Mouse (Mus musculus) frontal cortex, adult 2 months (tissue): ENCODE measurements at regions not wholly inside any gene's neighbourhood (a gene's known extent, or its start where the extent isn't known, plus 50 kb on each side); places are given as distances from the start of the nearest gene placed in this dataset.
A peak's percentile ranks its signal among the peaks of the same experiment; 100 is the strongest.

Experiments used
- DNase-seq, 2 experiments: peaks; one replicate each; pipeline ENCODE4 v3.0.0; 2022; ENCODE audit warnings: low spot score in 1 of 2; ENCODE audit errors: extremely low spot score in 1 of 2

GRCm38 (mm10) chr8:44466409-44467078 lies 468.7 kb upstream of the Fat1 start:
- no peak for DNase-seq

GRCm38 (mm10) chr8:44512876-44513275 lies 422.4 kb upstream of the Fat1 start:
- no peak for DNase-seq

GRCm38 (mm10) chr8:44525915-44526314 lies 409.3 kb upstream of the Fat1 start:
- peak in 1 of 2 experiments; percentile 18 for DNase-seq

- DNase-seq: no peak
Measured at GRCm38 (mm10) chr8:44529696-44530095, 405.6 kb upstream of the Fat1 start.

GRCm38 (mm10) chr8:44548885-44549284 lies 386.4 kb upstream of the Fat1 start:
- DNase-seq: no peak

- no peak for DNase-seq
Measured at GRCm38 (mm10) chr8:44559161-44559560, 376.1 kb upstream of the Fat1 start.

GRCm38 (mm10) chr8:44576314-44576858 lies 358.9 kb upstream of the Fat1 start:
- no peak for DNase-seq

GRCm38 (mm10) chr8:44576993-44577392 lies 358.3 kb upstream of the Fat1 start:
- DNase-seq: no peak
